Mouse (Mus musculus) spleen, postnatal 36 days (tissue): ENCODE measurements around the gene Pnmt.

ENCODE experiments used
- DNase-seq, 2 experiments: peaks; one replicate each; pipeline ENCODE4 v3.0.0; 2022; ENCODE audit warnings: low spot score in 2 of 2, mixed read lengths in 1 of 2

Pnmt gene

GRCm38 (mm10) chr11:98385638-98386585 lies at the start of gene Pnmt:
Gene Pnmt, plus strand, starts transcription at chr11:98386450.
- no peak for DNase-seq

- DNase-seq = no peak
Measured at GRCm38 (mm10) chr11:98338507-98338961, 47.7 kb upstream of the Pnmt start.

- DNase-seq = no peak
Measured at GRCm38 (mm10) chr11:98339071-98339501, 47.2 kb upstream of the Pnmt start.

GRCm38 (mm10) chr11:98339679-98340287 lies 46.5 kb upstream of the Pnmt start:
- DNase-seq = peak; percentile 64 to 70

GRCm38 (mm10) chr11:98340597-98340996 lies 45.7 kb upstream of the Pnmt start:
- DNase-seq = no peak

- DNase-seq = no peak
Measured at GRCm38 (mm10) chr11:98341174-98341573, 45.1 kb upstream of the Pnmt start.

- DNase-seq = peak; percentile 69 to 81
Measured at GRCm38 (mm10) chr11:98342000-98342945, 44.0 kb upstream of the Pnmt start.

- DNase-seq = peak; percentile 66 to 67
Measured at GRCm38 (mm10) chr11:98345253-98345652, 41.0 kb upstream of the Pnmt start.

- DNase-seq = no peak
Measured at GRCm38 (mm10) chr11:98346168-98346567, 40.1 kb upstream of the Pnmt start.

GRCm38 (mm10) chr11:98347385-98348082 lies 38.7 kb upstream of the Pnmt start:
- DNase-seq = no peak

GRCm38 (mm10) chr11:98348083-98348961 lies 37.9 kb upstream of the Pnmt start, which contains the start of gene Ppp1r1b:
Gene Ppp1r1b, plus strand, starts transcription at chr11:98348404.
- DNase-seq = no peak

GRCm38 (mm10) chr11:98349308-98349707 lies 36.9 kb upstream of the Pnmt start:
- no peak for DNase-seq

GRCm38 (mm10) chr11:98352272-98352990 lies 33.8 kb upstream of the Pnmt start:
- DNase-seq = no peak

- DNase-seq = no peak
Measured at GRCm38 (mm10) chr11:98353651-98354211, 32.5 kb upstream of the Pnmt start.

- no peak for DNase-seq
Measured at GRCm38 (mm10) chr11:98354445-98354844, 31.8 kb upstream of the Pnmt start.

GRCm38 (mm10) chr11:98355732-98356299 lies 30.4 kb upstream of the Pnmt start:
- peak; percentile 35 to 46 for DNase-seq

- DNase-seq = no peak
Measured at GRCm38 (mm10) chr11:98356625-98357394, 29.4 kb upstream of the Pnmt start.
